In the genomic region with DNA sequence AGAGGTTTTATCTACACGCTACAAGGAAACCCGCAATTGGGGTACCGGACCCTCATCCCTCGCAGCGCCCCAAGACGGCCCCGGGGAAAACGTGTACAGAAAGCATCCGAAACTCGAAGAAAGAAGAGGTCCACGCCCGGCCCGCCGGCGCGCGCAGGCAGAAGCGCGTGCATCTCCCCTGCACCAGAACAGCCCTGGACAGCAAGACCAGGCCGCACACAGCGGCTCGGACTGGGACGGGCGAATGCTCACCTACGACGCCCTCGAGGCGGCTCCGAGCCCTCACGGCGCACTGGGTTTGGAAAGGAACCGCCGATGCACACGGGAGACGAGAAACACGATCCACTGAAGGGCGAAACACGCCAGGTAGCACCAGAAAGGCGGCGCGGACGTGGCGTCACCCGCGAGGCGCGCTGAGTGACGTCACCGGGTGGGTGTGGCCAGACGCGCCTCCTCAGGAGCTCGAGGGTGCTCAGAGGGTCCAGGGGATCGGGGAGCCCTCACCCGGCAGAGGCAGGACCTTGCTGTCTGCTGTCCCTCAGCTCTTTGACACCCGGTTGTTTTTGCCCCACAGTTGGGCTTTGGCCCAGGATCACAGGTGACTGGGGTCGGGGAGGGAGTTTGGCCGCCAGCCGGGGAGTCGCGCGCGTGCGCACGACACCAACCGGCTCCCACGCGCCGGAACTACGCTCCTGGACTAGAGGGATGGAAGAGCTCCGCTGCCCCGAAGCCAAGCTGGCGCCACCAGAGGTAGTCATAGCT, we compare ENCODE assay signal across 8 mouse cellular contexts. TPM values are rescaled to one million over a fixed set of nuclear protein-coding genes. Genes with fewer than 3 reads are reported as not detected.
DNase-seq lines count a peak whose midpoint lies in the region; ATAC-seq and TF ChIP-seq lines count a peak whose summit lies in the region.

Gene Elp1, minus strand, starts transcription at position 425 of the 762 bp plus-strand sequence.
Gene Fam206a, plus strand, starts transcription at position 439 of the 762 bp plus-strand sequence.

- 0 out of 2 replicates have a peak within 1 kb of the TSS, but pooled peaks have one; percentile 9 for H3K27ac ChIP-seq in bone marrow macrophage, adult 2 months (ENCODE audit: insufficient read depth, low read depth, low read length)
- H3K27ac ChIP-seq in embryonic fibroblast, embryonic 13.5 days (ENCODE audit: insufficient read depth, low read length), result peak within 1 kb of the TSS; percentile 68; the same call in 1 of the 2 replicates
- H3K27ac ChIP-seq in heart, embryonic 10.5 days, result peak within 1 kb of the TSS; percentile 96
- peak within 1 kb of the TSS; percentile 85 for H3K27ac ChIP-seq in kidney, embryonic 15.5 days

- H3K36me3 ChIP-seq in heart, embryonic 10.5 days, result peaks cover 59% of the 10 kb centered on the region
- peaks cover 59% of the 10 kb centered on the region for H3K36me3 ChIP-seq in kidney, embryonic 15.5 days

- no peaks in the 10 kb centered on the region for H3K9me3 ChIP-seq in heart, embryonic 10.5 days
- H3K9me3 ChIP-seq in kidney, embryonic 15.5 days (replicated peaks), result no peaks in the 10 kb centered on the region

- peak within 1 kb of the TSS; percentile 78 for H3K4me3 ChIP-seq in bone marrow macrophage, adult 2 months (ENCODE audit: insufficient read depth, low read length)
- peak within 1 kb of the TSS; percentile 80 for H3K4me3 ChIP-seq in embryonic fibroblast, embryonic 13.5 days (ENCODE audit: insufficient read depth, low read length)
- H3K4me3 ChIP-seq in heart, embryonic 10.5 days, result peak within 1 kb of the TSS; percentile 99
- H3K4me3 ChIP-seq in kidney, embryonic 15.5 days (replicated peaks), result peak within 1 kb of the TSS; percentile 76

- H3K9ac ChIP-seq in kidney, embryonic 15.5 days, result peak within 1 kb of the TSS; percentile 81

- no peak for TF ChIP-seq POLR2A in bone marrow macrophage, adult 2 months (IDR thresholded peaks at IDR 0.05; ENCODE audit: borderline replicate concordance, low read depth, low read length)
- TF ChIP-seq POLR2A in embryonic fibroblast, embryonic 13.5 days (IDR thresholded peaks at IDR 0.05; ENCODE audit: low read depth, low read length), result peak; percentile 79

- WGBS in heart, embryonic 10.5 days, result under 1% methylated on average over 72 of the region's 72 CpGs
- WGBS in kidney, embryonic 15.5 days, result under 1% methylated on average over 70 of the region's 72 CpGs

- peaks cover 6% of the 10 kb centered on the region for H3K4me1 ChIP-seq in bone marrow macrophage, adult 2 months (ENCODE audit: control insufficient read depth, insufficient read depth, low read length)
- peaks cover 3% of the 10 kb centered on the region for H3K4me1 ChIP-seq in embryonic fibroblast, embryonic 13.5 days (ENCODE audit: control insufficient read depth, insufficient read depth, low read length)
- peaks cover 14% of the 10 kb centered on the region for H3K4me1 ChIP-seq in heart, embryonic 10.5 days
- H3K4me1 ChIP-seq in kidney, embryonic 15.5 days, result peaks cover 25% of the 10 kb centered on the region

- H3K27me3 ChIP-seq in heart, embryonic 10.5 days (ENCODE audit: insufficient read depth, poor library complexity, severe bottlenecking), result no peaks in the 10 kb centered on the region
- H3K27me3 ChIP-seq in kidney, embryonic 15.5 days, result no peaks in the 10 kb centered on the region

- peak within 1 kb of the TSS; percentile 76 for H3K4me2 ChIP-seq in kidney, embryonic 15.5 days

- no peak for TF ChIP-seq CTCF in bone marrow macrophage, adult 2 months (IDR thresholded peaks at IDR 0.05; ENCODE audit: low read depth, low read length)
- no peak for TF ChIP-seq CTCF in embryonic fibroblast, embryonic 13.5 days (IDR thresholded peaks at IDR 0.05; ENCODE audit: borderline replicate concordance, insufficient read depth, low read length)

- peak; percentile 97 for ATAC-seq in kidney, embryonic 15.5 days (replicated peaks; ENCODE audit: low FRiP score)
- ATAC-seq in monocyte, adult 5-6 weeks (replicated peaks; ENCODE audit: insufficient number of reproducible peaks, low FRiP score, low TSS enrichment, poor library complexity, severe bottlenecking), result peak; percentile 82

- peak; percentile 96 for DNase-seq in A20 (ENCODE audit: low read depth, low spot score)
- DNase-seq in heart, embryonic 10.5 days (ENCODE audit: low spot score), result peak; percentile 96
- peak; percentile 90 for DNase-seq in liver
- DNase-seq in spleen, postnatal 4 days (ENCODE audit: low spot score in 2 of 2), result peak; percentile 91 to 98

RNA-seq across cellular contexts. Expression of gene Elp1, which starts in this region (rescaled TPM):
- polyA plus RNA-seq in bone marrow macrophage, adult 2 months (2012; ENCODE audit: insufficient read depth, insufficient read length, missing spikeins), result 17.3 and 28.7 TPM in 2 replicates
- polyA plus RNA-seq in embryonic fibroblast, embryonic 13.5 days (2011; ENCODE audit: insufficient read length, low read depth, missing spikeins), result 41.6 and 51.3 TPM in 2 replicates
- polyA plus RNA-seq in heart, embryonic 10.5 days (2016; fragmentation: Nextera tagmentation; extraction: Ambion mirVana), result 56.2 and 56.3 TPM in 2 replicates
- 44.1 and 44.8 TPM in 2 replicates for polyA plus RNA-seq in kidney, embryonic 15.5 days (2015; fragmentation: Nextera tagmentation; extraction: Ambion mirVana)
- 10.8 to 28.7 TPM (median 20.7 TPM) in 3 replicates for total RNA-seq in monocyte, adult 5-6 weeks (2017)

RNA-seq across cellular contexts. Expression of gene Fam206a, which starts in this region (rescaled TPM):
- 6.8 and 7.3 TPM in 2 replicates for polyA plus RNA-seq in bone marrow macrophage, adult 2 months (2012; ENCODE audit: insufficient read depth, insufficient read length, missing spikeins)
- 18.9 and 20.3 TPM in 2 replicates for polyA plus RNA-seq in embryonic fibroblast, embryonic 13.5 days (2011; ENCODE audit: insufficient read length, low read depth, missing spikeins)
- polyA plus RNA-seq in heart, embryonic 10.5 days (2016; fragmentation: Nextera tagmentation; extraction: Ambion mirVana), result 15.7 and 19.5 TPM in 2 replicates
- polyA plus RNA-seq in kidney, embryonic 15.5 days (2015; fragmentation: Nextera tagmentation; extraction: Ambion mirVana), result 19.8 and 20.4 TPM in 2 replicates
- total RNA-seq in monocyte, adult 5-6 weeks (2017), result 1.6 to 7.7 TPM (median 6.3 TPM) in 3 replicates

Comparison
In these comparisons a context has a peak if more than half of its experiments do, and no peak if none do; other contexts are left out.
1. Peak in every context shown above with its lines: DNase-seq, ATAC-seq, H3K4me3 ChIP-seq and H3K27ac ChIP-seq.
2. H3K27ac ChIP-seq: peak in every context shown above with its lines; median percentile 96 in heart, embryonic 10.5 days; 85 in kidney, embryonic 15.5 days; 68 in embryonic fibroblast, embryonic 13.5 days; 9 in bone marrow macrophage, adult 2 months.